Mouse (Mus musculus) adrenal gland, postnatal 25 days (tissue): ENCODE measurements at regions not wholly inside any gene's neighbourhood (a gene's known extent, or its start where the extent isn't known, plus 50 kb on each side); places are given as distances from the start of the nearest gene placed in this dataset.

Experiments
- DNase-seq: peaks from one replicate; pipeline ENCODE4 v3.0.0; 2021; ENCODE audit warnings: mixed read lengths

- DNase-seq: no peak
Observed at GRCm38 (mm10) chr13:41694749-41695419, 89.2 kb downstream of the Tmem170b start.

GRCm38 (mm10) chr13:41696767-41697445, 91.2 kb downstream of the Tmem170b start:
- DNase-seq: no peak

- DNase-seq: no peak
Observed at GRCm38 (mm10) chr13:41701345-41701744, 95.6 kb downstream of the Tmem170b start.

GRCm38 (mm10) chr13:41701829-41702231, 96.1 kb downstream of the Tmem170b start:
- DNase-seq: no peak

- no peak for DNase-seq
Observed at GRCm38 (mm10) chr13:41703196-41703595, 97.5 kb downstream of the Tmem170b start.

GRCm38 (mm10) chr13:41703618-41704017, 97.9 kb downstream of the Tmem170b start:
- no peak for DNase-seq

- no peak for DNase-seq
Observed at GRCm38 (mm10) chr13:41704806-41705205, 99.1 kb downstream of the Tmem170b start.

- no peak for DNase-seq
Observed at GRCm38 (mm10) chr13:41705636-41706035, 99.9 kb downstream of the Tmem170b start.

- no peak for DNase-seq
Observed at GRCm38 (mm10) chr13:41707811-41708210, 102.1 kb downstream of the Tmem170b start.

GRCm38 (mm10) chr13:41709071-41709470, 103.4 kb downstream of the Tmem170b start:
- no peak for DNase-seq

GRCm38 (mm10) chr13:41709475-41710227, 103.9 kb downstream of the Tmem170b start:
- DNase-seq: peak; percentile 87

GRCm38 (mm10) chr13:41712616-41713015, 106.9 kb downstream of the Tmem170b start:
- no peak for DNase-seq
